Mouse (Mus musculus): ENCODE measurements around the gene Utp15. TPM values are rescaled to one million over a fixed set of nuclear protein-coding genes. Genes with fewer than 3 reads are reported as not detected.

The Utp15 gene
- polyA plus RNA-seq, 1 experiment from 2014 or later = 32.1 TPM

GRCm38 (mm10) chr13:98280990-98281650 is 18.3 kb upstream of the Utp15 start:
- H3K4me1 ChIP-seq = no peaks in the 10 kb centered on the region
- no peaks in the 10 kb centered on the region for H3K36me3 ChIP-seq
- no peaks in the 10 kb centered on the region for H3K27me3 ChIP-seq (ENCODE audit: insufficient read depth, poor library complexity, severe bottlenecking)
- DNase-seq (ENCODE audit: low spot score) = no peak
- WGBS = 76% methylated on average over 12 of the region's 12 CpGs
- H3K27ac ChIP-seq = no peak overlapping the region
- no peaks in the 10 kb centered on the region for H3K9me3 ChIP-seq
- no peak overlapping the region for H3K4me3 ChIP-seq

GRCm38 (mm10) chr13:98279686-98280085 is 16.8 kb upstream of the Utp15 start, which contains the start of gene Gm21976:
Gene Gm21976 (plus strand): TSS chr13:98279887.
- no peak within 1 kb of the TSS for H3K4me3 ChIP-seq
- H3K27me3 ChIP-seq (ENCODE audit: insufficient read depth, poor library complexity, severe bottlenecking) = no peaks in the 10 kb centered on the region
- WGBS = 89% methylated on average over 5 of the region's 5 CpGs
- no peaks in the 10 kb centered on the region for H3K4me1 ChIP-seq
- H3K9me3 ChIP-seq = no peaks in the 10 kb centered on the region
- no peak for DNase-seq (ENCODE audit: low spot score)
- peaks cover 4% of the 10 kb centered on the region for H3K36me3 ChIP-seq
- H3K27ac ChIP-seq = no peak within 1 kb of the TSS

- H3K27me3 ChIP-seq (ENCODE audit: insufficient read depth, poor library complexity, severe bottlenecking) = no peaks in the 10 kb centered on the region
- peaks cover 22% of the 10 kb centered on the region for H3K36me3 ChIP-seq
- DNase-seq (ENCODE audit: low spot score) = no peak
- H3K27ac ChIP-seq = no peak overlapping the region
- no peaks in the 10 kb centered on the region for H3K4me1 ChIP-seq
- H3K4me3 ChIP-seq = no peak overlapping the region
- no peaks in the 10 kb centered on the region for H3K9me3 ChIP-seq
- 82% methylated on average over 2 of the region's 2 CpGs for WGBS
Observed at GRCm38 (mm10) chr13:98277501-98277900, 14.7 kb upstream of the Utp15 start.

GRCm38 (mm10) chr13:98276253-98276652 is 13.4 kb upstream of the Utp15 start:
- Histone ChIP-seq H3K36me3 (peaks cover 34% of the 10 kb centered on the region), H3K4me3 (no peak overlapping the region), H3K27me3 (ENCODE audit: insufficient read depth, poor library complexity, severe bottlenecking) (no peaks in the 10 kb centered on the region), H3K27ac (no peak overlapping the region), H3K4me1 (no peaks in the 10 kb centered on the region), H3K9me3 (no peaks in the 10 kb centered on the region)
- no peak for DNase-seq (ENCODE audit: low spot score)
- 88% methylated on average over 7 of the region's 7 CpGs for WGBS

GRCm38 (mm10) chr13:98275646-98276045 is 12.8 kb upstream of the Utp15 start:
- Histone ChIP-seq H3K4me1 (no peaks in the 10 kb centered on the region), H3K9me3 (no peaks in the 10 kb centered on the region), H3K27ac (no peak overlapping the region), H3K27me3 (ENCODE audit: insufficient read depth, poor library complexity, severe bottlenecking) (no peaks in the 10 kb centered on the region), H3K4me3 (no peak overlapping the region), H3K36me3 (peaks cover 40% of the 10 kb centered on the region)
- WGBS = 54% methylated on average over 4 of the region's 4 CpGs
- DNase-seq (ENCODE audit: low spot score) = no peak

- Histone ChIP-seq H3K27ac (no peak overlapping the region), H3K36me3 (peaks cover 45% of the 10 kb centered on the region), H3K9me3 (no peaks in the 10 kb centered on the region), H3K4me1 (no peaks in the 10 kb centered on the region), H3K27me3 (ENCODE audit: insufficient read depth, poor library complexity, severe bottlenecking) (no peaks in the 10 kb centered on the region), H3K4me3 (no peak overlapping the region)
- DNase-seq (ENCODE audit: low spot score) = no peak
- WGBS = 90% methylated on average over 9 of the region's 9 CpGs
Observed at GRCm38 (mm10) chr13:98274023-98274422, 11.2 kb upstream of the Utp15 start.

GRCm38 (mm10) chr13:98264111-98264510 is 1.3 kb upstream of the Utp15 start:
- Histone ChIP-seq H3K4me3 (peak overlapping the region; percentile 89), H3K4me1 (peaks cover 11% of the 10 kb centered on the region; the same call in 1 of the 2 replicates), H3K27me3 (ENCODE audit: insufficient read depth, poor library complexity, severe bottlenecking) (no peaks in the 10 kb centered on the region), H3K27ac (peak overlapping the region; percentile 93; the same call in 1 of the 2 replicates), H3K9me3 (no peaks in the 10 kb centered on the region), H3K36me3 (peaks cover 29% of the 10 kb centered on the region)
- WGBS = 32% methylated on average over 5 of the region's 5 CpGs
- no peak for DNase-seq (ENCODE audit: low spot score)

- no peak for DNase-seq (ENCODE audit: low spot score)
- Histone ChIP-seq H3K4me1 (peaks cover 11% of the 10 kb centered on the region; the same call in 1 of the 2 replicates), H3K36me3 (peaks cover 30% of the 10 kb centered on the region), H3K27me3 (ENCODE audit: insufficient read depth, poor library complexity, severe bottlenecking) (no peaks in the 10 kb centered on the region), H3K9me3 (no peaks in the 10 kb centered on the region), H3K27ac (peak overlapping the region; percentile 93), H3K4me3 (peak overlapping the region; percentile 89)
- under 1% methylated on average over 16 of the region's 16 CpGs for WGBS
Observed at GRCm38 (mm10) chr13:98263458-98263987, 682 bp upstream of the Utp15 start.

GRCm38 (mm10) chr13:98254921-98255320 is 7.9 kb downstream of the Utp15 start:
- H3K27ac ChIP-seq = no peak overlapping the region
- H3K4me1 ChIP-seq = no peaks in the 10 kb centered on the region
- no peak for DNase-seq (ENCODE audit: low spot score)
- 77% methylated on average over 9 of the region's 9 CpGs for WGBS
- H3K27me3 ChIP-seq (ENCODE audit: insufficient read depth, poor library complexity, severe bottlenecking) = no peaks in the 10 kb centered on the region
- H3K36me3 ChIP-seq = peaks cover 93% of the 10 kb centered on the region
- no peak overlapping the region for H3K4me3 ChIP-seq
- no peaks in the 10 kb centered on the region for H3K9me3 ChIP-seq

GRCm38 (mm10) chr13:98249594-98249993 is 13.2 kb downstream of the Utp15 start:
- Histone ChIP-seq H3K4me1 (no peaks in the 10 kb centered on the region), H3K36me3 (peaks cover 71% of the 10 kb centered on the region), H3K4me3 (no peak overlapping the region), H3K27ac (no peak overlapping the region), H3K9me3 (no peaks in the 10 kb centered on the region), H3K27me3 (ENCODE audit: insufficient read depth, poor library complexity, severe bottlenecking) (no peaks in the 10 kb centered on the region)
- 90% methylated on average over 10 of the region's 10 CpGs for WGBS
- DNase-seq (ENCODE audit: low spot score) = no peak

- H3K9me3 ChIP-seq = no peaks in the 10 kb centered on the region
- no peaks in the 10 kb centered on the region for H3K27me3 ChIP-seq (ENCODE audit: insufficient read depth, poor library complexity, severe bottlenecking)
- DNase-seq (ENCODE audit: low spot score) = no peak
- peaks cover 32% of the 10 kb centered on the region for H3K36me3 ChIP-seq
- H3K4me1 ChIP-seq = no peaks in the 10 kb centered on the region
- H3K27ac ChIP-seq = no peak overlapping the region
- H3K4me3 ChIP-seq = no peak overlapping the region
- WGBS = 71% methylated on average over 7 of the region's 7 CpGs
Observed at GRCm38 (mm10) chr13:98245386-98245785, 17.5 kb downstream of the Utp15 start.

GRCm38 (mm10) chr13:98244571-98245350 is 18.1 kb downstream of the Utp15 start:
- no peaks in the 10 kb centered on the region for H3K9me3 ChIP-seq
- no peak for DNase-seq (ENCODE audit: low spot score)

More at GRCm38 (mm10) chr13:98244571-98245350, 18.1 kb downstream of the Utp15 start:
- Histone ChIP-seq H3K4me3 (no peak overlapping the region), H3K36me3 (peaks cover 26% of the 10 kb centered on the region), H3K27ac (no peak overlapping the region), H3K4me1 (no peaks in the 10 kb centered on the region), H3K27me3 (ENCODE audit: insufficient read depth, poor library complexity, severe bottlenecking) (no peaks in the 10 kb centered on the region)
- WGBS = 77% methylated on average over 5 of the region's 5 CpGs
